Mouse (Mus musculus): ENCODE data around the gene Satb2. TPM values are rescaled to one million over a fixed set of nuclear protein-coding genes. Genes with fewer than 3 reads are reported as not detected.

Satb2 gene
- polyA plus RNA-seq, 2 experiments, result 4.9 to 5.0 TPM

GRCm38 (mm10) chr1:56982631-56983030, 4.2 kb upstream of the Satb2 start:
- H3K9me3 ChIP-seq (ENCODE audit: control insufficient read depth, low read length), result no peaks in the 10 kb centered on the region
- peaks cover 83% of the 10 kb centered on the region for H3K27me3 ChIP-seq (ENCODE audit: control insufficient read depth, insufficient read depth, low read length)

GRCm38 (mm10) chr1:56981947-56982555, 3.6 kb upstream of the Satb2 start:
- Histone ChIP-seq H3K9ac (ENCODE audit: low read depth, low read length, severe bottlenecking) (no peak overlapping the region), H3K9me3 (ENCODE audit: control insufficient read depth, low read length) (no peaks in the 10 kb centered on the region), H3K27me3 (ENCODE audit: control insufficient read depth, insufficient read depth, low read length) (peaks cover 84% of the 10 kb centered on the region), H3K27ac (replicated peaks; ENCODE audit: low read depth, low read length) (no peak overlapping the region), H3K4me2 (replicated peaks; ENCODE audit: low read depth, low read length, severe bottlenecking) (no peak overlapping the region), H3K36me3 (ENCODE audit: control insufficient read depth, insufficient read depth, low read length) (no peaks in the 10 kb centered on the region), H3K4me1 (ENCODE audit: control insufficient read depth, insufficient read depth, low read length) (peaks cover 11% of the 10 kb centered on the region; the same call in 1 of the 2 replicates), H3K4me3 (replicated peaks; ENCODE audit: low read length) (no peak overlapping the region)
- ATAC-seq (ENCODE audit: low FRiP score, low read depth) (no peak), DNase-seq (ENCODE audit: low spot score) (no peak)
- 5% methylated on average over 11 of the region's 11 CpGs for WGBS
- TF ChIP-seq POLR2A (IDR thresholded peaks at IDR 0.05; ENCODE audit: borderline replicate concordance, extremely low read depth, insufficient read depth, insufficient read length), result no peak

More at GRCm38 (mm10) chr1:56982631-56983030, 4.2 kb upstream of the Satb2 start:
- peaks cover 6% of the 10 kb centered on the region; the same call in 1 of the 2 replicates for H3K4me1 ChIP-seq (ENCODE audit: control insufficient read depth, insufficient read depth, low read length)
- H3K4me3 ChIP-seq (replicated peaks; ENCODE audit: low read length), result no peak overlapping the region
- DNase-seq (ENCODE audit: low spot score) (no peak), ATAC-seq (ENCODE audit: low FRiP score, low read depth) (no peak)
- no peak overlapping the region for H3K4me2 ChIP-seq (replicated peaks; ENCODE audit: low read depth, low read length, severe bottlenecking)
- no peak for TF ChIP-seq POLR2A (IDR thresholded peaks at IDR 0.05; ENCODE audit: borderline replicate concordance, extremely low read depth, insufficient read depth, insufficient read length)
- no peaks in the 10 kb centered on the region for H3K36me3 ChIP-seq (ENCODE audit: control insufficient read depth, insufficient read depth, low read length)
- no peak overlapping the region for H3K27ac ChIP-seq (replicated peaks; ENCODE audit: low read depth, low read length)
- WGBS, result 7% methylated on average over 8 of the region's 8 CpGs
- H3K9ac ChIP-seq (ENCODE audit: low read depth, low read length, severe bottlenecking), result no peak overlapping the region

- ATAC-seq (ENCODE audit: low FRiP score, low read depth) (no peak), DNase-seq (ENCODE audit: low spot score) (no peak)
- no peak for TF ChIP-seq POLR2A (IDR thresholded peaks at IDR 0.05; ENCODE audit: borderline replicate concordance, extremely low read depth, insufficient read depth, insufficient read length)
- Histone ChIP-seq H3K9ac (ENCODE audit: low read depth, low read length, severe bottlenecking) (no peak overlapping the region), H3K4me1 (ENCODE audit: control insufficient read depth, insufficient read depth, low read length) (peaks cover 14% of the 10 kb centered on the region; the same call in 1 of the 2 replicates), H3K27me3 (ENCODE audit: control insufficient read depth, insufficient read depth, low read length) (peaks cover 89% of the 10 kb centered on the region), H3K4me3 (replicated peaks; ENCODE audit: low read length) (no peak overlapping the region), H3K36me3 (ENCODE audit: control insufficient read depth, insufficient read depth, low read length) (no peaks in the 10 kb centered on the region), H3K4me2 (replicated peaks; ENCODE audit: low read depth, low read length, severe bottlenecking) (no peak overlapping the region), H3K27ac (replicated peaks; ENCODE audit: low read depth, low read length) (no peak overlapping the region), H3K9me3 (ENCODE audit: control insufficient read depth, low read length) (no peaks in the 10 kb centered on the region)
- 0% methylated on average over 1 of the region's 1 CpGs for WGBS
These were observed 3.1 kb upstream of the Satb2 start for GRCm38 (mm10) chr1:56981508-56981907.

GRCm38 (mm10) chr1:56980631-56981275, 2.3 kb upstream of the Satb2 start:
- H3K4me3 ChIP-seq (replicated peaks; ENCODE audit: low read length), result peak overlapping the region; percentile 19

GRCm38 (mm10) chr1:56979531-56980395, 1.3 kb upstream of the Satb2 start:
- Histone ChIP-seq H3K27me3 (ENCODE audit: control insufficient read depth, insufficient read depth, low read length) (peaks cover 89% of the 10 kb centered on the region), H3K4me3 (replicated peaks; ENCODE audit: low read length) (no peak overlapping the region), H3K27ac (replicated peaks; ENCODE audit: low read depth, low read length) (no peak overlapping the region), H3K9me3 (ENCODE audit: control insufficient read depth, low read length) (no peaks in the 10 kb centered on the region), H3K36me3 (ENCODE audit: control insufficient read depth, insufficient read depth, low read length) (no peaks in the 10 kb centered on the region), H3K4me2 (replicated peaks; ENCODE audit: low read depth, low read length, severe bottlenecking) (no peak overlapping the region), H3K4me1 (ENCODE audit: control insufficient read depth, insufficient read depth, low read length) (peaks cover 14% of the 10 kb centered on the region; the same call in 1 of the 2 replicates), H3K9ac (ENCODE audit: low read depth, low read length, severe bottlenecking) (no peak overlapping the region)
- no peak for TF ChIP-seq POLR2A (IDR thresholded peaks at IDR 0.05; ENCODE audit: borderline replicate concordance, extremely low read depth, insufficient read depth, insufficient read length)
- no peak for DNase-seq (ENCODE audit: low spot score)
- 5% methylated on average over 7 of the region's 7 CpGs for WGBS
- ATAC-seq (ENCODE audit: low FRiP score, low read depth), result no peak

More at GRCm38 (mm10) chr1:56980631-56981275, 2.3 kb upstream of the Satb2 start:
- Histone ChIP-seq H3K27ac (replicated peaks; ENCODE audit: low read depth, low read length) (no peak overlapping the region), H3K9ac (ENCODE audit: low read depth, low read length, severe bottlenecking) (no peak overlapping the region), H3K4me2 (replicated peaks; ENCODE audit: low read depth, low read length, severe bottlenecking) (peak overlapping the region; percentile 36), H3K36me3 (ENCODE audit: control insufficient read depth, insufficient read depth, low read length) (no peaks in the 10 kb centered on the region), H3K27me3 (ENCODE audit: control insufficient read depth, insufficient read depth, low read length) (peaks cover 92% of the 10 kb centered on the region), H3K9me3 (ENCODE audit: control insufficient read depth, low read length) (no peaks in the 10 kb centered on the region), H3K4me1 (ENCODE audit: control insufficient read depth, insufficient read depth, low read length) (peaks cover 14% of the 10 kb centered on the region; the same call in 1 of the 2 replicates)
- no peak for ATAC-seq (ENCODE audit: low FRiP score, low read depth)
- TF ChIP-seq POLR2A (IDR thresholded peaks at IDR 0.05; ENCODE audit: borderline replicate concordance, extremely low read depth, insufficient read depth, insufficient read length), result no peak
- WGBS, result 2% methylated on average over 27 of the region's 27 CpGs
- no peak for DNase-seq (ENCODE audit: low spot score)

Measured in limb, embryonic 14.5 days (tissue).